ENCODE assay signal across 9 mouse cellular contexts in the genomic region with DNA sequence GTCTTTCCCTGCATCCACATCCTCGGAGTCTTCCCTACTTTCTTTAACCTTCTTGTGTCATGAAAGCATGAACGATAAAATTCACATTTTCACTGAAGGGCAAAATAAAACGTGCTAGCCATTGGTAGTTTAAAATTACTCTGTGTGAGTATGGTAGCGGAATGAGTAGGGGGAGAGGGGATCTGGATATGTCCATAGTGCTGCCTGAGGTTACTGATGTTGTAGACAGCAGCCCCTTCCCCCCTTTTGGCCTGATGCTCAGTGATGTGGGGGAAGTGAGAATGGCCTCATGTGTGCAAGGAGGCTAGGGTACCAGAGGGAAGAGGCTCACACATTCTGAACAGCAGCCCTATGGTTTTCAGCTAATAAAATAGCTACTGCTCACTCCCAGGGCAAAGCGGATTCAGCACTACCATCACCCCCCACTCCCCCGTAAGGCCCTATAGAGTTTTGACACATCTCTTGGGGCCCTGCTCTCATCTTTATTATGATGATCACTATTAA. TPM values are rescaled to one million over a fixed set of nuclear protein-coding genes. Genes with fewer than 3 reads are reported as not detected.
DNase-seq lines count a peak whose midpoint lies in the region; ATAC-seq and TF ChIP-seq lines count a peak whose summit lies in the region.
"Had no signal": no experiment of that assay in that cellular context is flagged by ENCODE, and none has a peak within 500 bp of the region (broad histone marks: within the 10 kb centered on the region; RNA-seq: fewer than 3 reads in every experiment).

No protein-coding gene starts in this region.

- no peak for TF ChIP-seq CTCF in ES-Bruce4 (IDR thresholded peaks at IDR 0.05; ENCODE audit: low read depth, low read length)

- H3K4me3 ChIP-seq in heart, embryonic 11.5 days (ENCODE audit: low read depth, low read length): peak overlapping the region; percentile 82
- H3K4me3 ChIP-seq in ES-Bruce4 (ENCODE audit: low read depth, low read length): 0 out of 2 replicates have a peak overlapping the region, but pooled peaks have one; percentile 9
- H3K4me3 ChIP-seq in forebrain, embryonic 13.5 days: peak overlapping the region; percentile 79
- H3K4me3 ChIP-seq in liver, embryonic 12.5 days: peak overlapping the region; percentile 55

- no peak for TF ChIP-seq EP300 in ES-Bruce4 (IDR thresholded peaks at IDR 0.05; ENCODE audit: insufficient read depth, low read depth, low read length)

- no peak for TF ChIP-seq POLR2A in ES-Bruce4 (IDR thresholded peaks at IDR 0.05; ENCODE audit: insufficient read depth, low read length)

- WGBS in heart, embryonic 11.5 days (ENCODE audit: insufficient replicate concordance): 8% methylated on average over 6 of the region's 6 CpGs
- WGBS in forebrain, embryonic 13.5 days: 12% methylated on average over 6 of the region's 6 CpGs
- WGBS in liver, embryonic 12.5 days (ENCODE audit: insufficient replicate concordance): 9% methylated on average over 6 of the region's 6 CpGs

- no peak for DNase-seq in heart, postnatal 10 days
- DNase-seq in yolk sac, embryonic 10.5 days (ENCODE audit: low spot score): peak; percentile 1
- no peak for DNase-seq in cerebellum, adult 8-10 months

- H3K9me3 ChIP-seq in heart, embryonic 11.5 days (replicated peaks; ENCODE audit: control insufficient read depth, low read length): no peaks in the 10 kb centered on the region
- no peaks in the 10 kb centered on the region for H3K9me3 ChIP-seq in ES-Bruce4 (replicated peaks; ENCODE audit: control insufficient read depth, insufficient read depth, low read length, poor library complexity, severe bottlenecking)
- no peaks in the 10 kb centered on the region for H3K9me3 ChIP-seq in forebrain, embryonic 13.5 days (replicated peaks)
- H3K9me3 ChIP-seq in liver, embryonic 12.5 days (replicated peaks): no peaks in the 10 kb centered on the region

- H3K4me2 ChIP-seq in heart, embryonic 11.5 days: peak overlapping the region; percentile 77
- peak overlapping the region; percentile 86 for H3K4me2 ChIP-seq in forebrain, embryonic 13.5 days
- H3K4me2 ChIP-seq in liver, embryonic 12.5 days: peak overlapping the region; percentile 68

- no peak for ATAC-seq in heart, embryonic 11.5 days (replicated peaks; ENCODE audit: insufficient number of reproducible peaks, low FRiP score, low TSS enrichment)
- ATAC-seq in forebrain, embryonic 13.5 days: no peak
- ATAC-seq in liver, embryonic 12.5 days: no peak
- no peak for ATAC-seq in frontal cortex, adult (ENCODE audit: low TSS enrichment)

- no peak overlapping the region for H3K27ac ChIP-seq in heart, embryonic 11.5 days (ENCODE audit: low read depth, low read length)
- no peak overlapping the region for H3K27ac ChIP-seq in ES-Bruce4 (ENCODE audit: insufficient read depth, low read length)
- peak overlapping the region; percentile 55 for H3K27ac ChIP-seq in forebrain, embryonic 13.5 days
- H3K27ac ChIP-seq in liver, embryonic 12.5 days: no peak overlapping the region

- peak overlapping the region; percentile 86 for H3K9ac ChIP-seq in heart, embryonic 11.5 days (ENCODE audit: low read depth, low read length)
- H3K9ac ChIP-seq in ES-Bruce4 (ENCODE audit: low read depth, poor library complexity, severe bottlenecking): no peak overlapping the region
- H3K9ac ChIP-seq in forebrain, embryonic 13.5 days: peak overlapping the region; percentile 87
- no peak overlapping the region for H3K9ac ChIP-seq in liver, embryonic 12.5 days

- intact Hi-C loops in heart, postnatal 10 days (cut with DNase I): loop anchor here (10.0 kb wide), 1 partner anchor 1272 kb away; no protein-coding TSS in a partner anchor

- H3K36me3 ChIP-seq in heart, embryonic 11.5 days (ENCODE audit: control insufficient read depth, insufficient read depth, low read length): no peaks in the 10 kb centered on the region
- H3K36me3 ChIP-seq in ES-Bruce4 (ENCODE audit: control insufficient read depth, insufficient read depth, low read length, poor library complexity, severe bottlenecking): no peaks in the 10 kb centered on the region
- 0 out of 2 replicates have a peak, but pooled peaks cover 2% of the 10 kb centered on the region for H3K36me3 ChIP-seq in forebrain, embryonic 13.5 days (ENCODE audit: poor library complexity, severe bottlenecking)
- H3K36me3 ChIP-seq in liver, embryonic 12.5 days: no peaks in the 10 kb centered on the region

- no peaks in the 10 kb centered on the region for H3K27me3 ChIP-seq in heart, embryonic 11.5 days (ENCODE audit: control insufficient read depth, insufficient read depth, low read length)
- H3K27me3 ChIP-seq in ES-Bruce4 (ENCODE audit: control insufficient read depth, insufficient read depth, low read length, poor library complexity, severe bottlenecking): peaks cover 17% of the 10 kb centered on the region; the same call in 1 of the 2 replicates
- H3K27me3 ChIP-seq in forebrain, embryonic 13.5 days: peaks cover 15% of the 10 kb centered on the region
- H3K27me3 ChIP-seq in liver, embryonic 12.5 days (replicated peaks): peaks cover 68% of the 10 kb centered on the region

- H3K4me1 ChIP-seq in heart, embryonic 11.5 days (ENCODE audit: control insufficient read depth, insufficient read depth, low read length): peaks cover 16% of the 10 kb centered on the region; the same call in 1 of the 2 replicates
- no peaks in the 10 kb centered on the region for H3K4me1 ChIP-seq in ES-Bruce4 (ENCODE audit: control insufficient read depth, insufficient read depth, low read length)
- H3K4me1 ChIP-seq in forebrain, embryonic 13.5 days: peaks cover 52% of the 10 kb centered on the region
- no peaks in the 10 kb centered on the region for H3K4me1 ChIP-seq in liver, embryonic 12.5 days

RNA-seq across cellular contexts. Expression of a gene that starts 4.5 kb away (rescaled TPM):
- polyA plus RNA-seq in heart, embryonic 11.5 days (2014; fragmentation: Nextera tagmentation; extraction: Ambion mirVana): 23.3 and 25.6 TPM in 2 replicates
- 10 to 100 TPM; 11.8 to 18.0 TPM for total RNA-seq in heart, postnatal 10 days (2021)
- polyA plus RNA-seq in ES-Bruce4 (2011; ENCODE audit: insufficient read depth, insufficient read length, low read depth, missing spikeins): 1.4 TPM in 2 replicates
- polyA plus RNA-seq in forebrain, embryonic 13.5 days (2015; fragmentation: Nextera tagmentation; extraction: Ambion mirVana): 23.4 and 25.3 TPM in 2 replicates
- 2.9 and 4.6 TPM in 2 replicates for polyA plus RNA-seq in liver, embryonic 12.5 days (2016; fragmentation: Nextera tagmentation; extraction: Ambion mirVana)
- total RNA-seq: neutrophil, adult 5-6 weeks had no signal

Comparison
In these comparisons a context has a peak if more than half of its experiments do, and no peak if none do; other contexts are left out.
1. H3K4me3 ChIP-seq: peak in every context shown above with its lines; median percentile 82 in heart, embryonic 11.5 days; 79 in forebrain, embryonic 13.5 days; 55 in liver, embryonic 12.5 days; 9 in ES-Bruce4.
2. H3K9ac ChIP-seq: peak in heart, embryonic 11.5 days (single experiment) and forebrain, embryonic 13.5 days (single experiment); none in ES-Bruce4 (single experiment) and liver, embryonic 12.5 days (single experiment).
3. Peak in every context shown above with its lines, with median percentiles within 50 percentile points of each other: H3K4me2 ChIP-seq.